ENCODE assay signal across 8 mouse cellular contexts in genomic region chrX:102504644-102505481, GRCm38 (mm10). TPM values are rescaled to one million over a fixed set of nuclear protein-coding genes. Genes with fewer than 3 reads are reported as not detected.
DNase-seq lines count a peak whose midpoint lies in the region; ATAC-seq and TF ChIP-seq lines count a peak whose summit lies in the region.

Gene Hdac8, minus strand, starts transcription at chrX:102505359.

- no peaks in the 10 kb centered on the region for H3K4me1 ChIP-seq in embryonic facial prominence, embryonic 14.5 days (ENCODE audit: control insufficient read depth, insufficient read depth, low read length)
- no peaks in the 10 kb centered on the region for H3K4me1 ChIP-seq in limb, embryonic 13.5 days
- H3K4me1 ChIP-seq in midbrain, embryonic 15.5 days = peaks cover 5% of the 10 kb centered on the region; the same call in 1 of the 2 replicates
- no peaks in the 10 kb centered on the region for H3K4me1 ChIP-seq in spleen, adult 2 months (ENCODE audit: control insufficient read depth, insufficient read depth, insufficient read length)

- H3K9ac ChIP-seq in embryonic facial prominence, embryonic 14.5 days (ENCODE audit: low read depth, low read length) = peak within 1 kb of the TSS; percentile 58
- H3K9ac ChIP-seq in limb, embryonic 13.5 days = peak within 1 kb of the TSS; percentile 59
- peak within 1 kb of the TSS; percentile 43 for H3K9ac ChIP-seq in midbrain, embryonic 15.5 days

- no peak for TF ChIP-seq CTCF in spleen, adult 2 months (IDR thresholded peaks at IDR 0.05; ENCODE audit: extremely low read depth, insufficient read depth, insufficient read length, insufficient replicate concordance)

- H3K9me3 ChIP-seq in embryonic facial prominence, embryonic 14.5 days (ENCODE audit: control insufficient read depth, low read length) = no peaks in the 10 kb centered on the region
- no peaks in the 10 kb centered on the region for H3K9me3 ChIP-seq in limb, embryonic 13.5 days
- H3K9me3 ChIP-seq in midbrain, embryonic 15.5 days = no peaks in the 10 kb centered on the region

- WGBS in embryonic facial prominence, embryonic 14.5 days = 21% methylated on average over 25 of the region's 27 CpGs
- 14% methylated on average over 27 of the region's 27 CpGs for WGBS in limb, embryonic 13.5 days
- 21% methylated on average over 27 of the region's 27 CpGs for WGBS in midbrain, embryonic 15.5 days
- WGBS in spleen, adult 2 months = 18% methylated on average over 27 of the region's 27 CpGs

- peaks cover 10% of the 10 kb centered on the region; the same call in 1 of the 2 replicates for H3K27me3 ChIP-seq in embryonic facial prominence, embryonic 14.5 days (replicated peaks; ENCODE audit: control insufficient read depth, insufficient read depth, low read length)
- peaks cover 25% of the 10 kb centered on the region for H3K27me3 ChIP-seq in limb, embryonic 13.5 days
- peaks cover 3% of the 10 kb centered on the region; the same call in 1 of the 2 replicates for H3K27me3 ChIP-seq in midbrain, embryonic 15.5 days (replicated peaks)
- H3K27me3 ChIP-seq in spleen, adult 2 months (ENCODE audit: control insufficient read depth, insufficient read depth, low read length) = no peaks in the 10 kb centered on the region

- peak; percentile 81 for DNase-seq in A20 (ENCODE audit: low read depth, low spot score)
- DNase-seq in adrenal gland, postnatal 4 days (ENCODE audit: low spot score in 2 of 2) = peak in 1 of 2 experiments; percentile 7
- DNase-seq in embryonic facial prominence, embryonic 14.5 days (ENCODE audit: low spot score) = peak; percentile 68
- peak; percentile 40 to 55 for DNase-seq in heart, adult 9 months (ENCODE audit: low spot score in 2 of 2)
- DNase-seq in kidney, adult 9 months = peak; percentile 53
- peak; percentile 12 to 47 for DNase-seq in spleen, adult 2 months (ENCODE audit: low read depth in 1 of 2, low spot score in 2 of 2)

- H3K36me3 ChIP-seq in embryonic facial prominence, embryonic 14.5 days (ENCODE audit: control insufficient read depth, insufficient read depth, low read length) = no peaks in the 10 kb centered on the region
- H3K36me3 ChIP-seq in limb, embryonic 13.5 days = no peaks in the 10 kb centered on the region
- no peaks in the 10 kb centered on the region for H3K36me3 ChIP-seq in midbrain, embryonic 15.5 days (replicated peaks)
- no peaks in the 10 kb centered on the region for H3K36me3 ChIP-seq in spleen, adult 2 months (ENCODE audit: control insufficient read depth, insufficient read depth, low read length)

- peak within 1 kb of the TSS; percentile 47 for H3K4me3 ChIP-seq in embryonic facial prominence, embryonic 14.5 days (ENCODE audit: low read depth, low read length)
- H3K4me3 ChIP-seq in limb, embryonic 13.5 days = peak within 1 kb of the TSS; percentile 52
- peak within 1 kb of the TSS; percentile 52 for H3K4me3 ChIP-seq in midbrain, embryonic 15.5 days
- peak within 1 kb of the TSS; percentile 81 for H3K4me3 ChIP-seq in spleen, adult 2 months (ENCODE audit: extremely low read depth, insufficient read depth, insufficient read length)

- no peak for TF ChIP-seq POLR2A in spleen, adult 2 months (IDR thresholded peaks at IDR 0.05; ENCODE audit: low read depth, low read length)

- H3K27ac ChIP-seq in embryonic facial prominence, embryonic 14.5 days (replicated peaks; ENCODE audit: low read depth, low read length) = 0 out of 2 replicates have a peak within 1 kb of the TSS, but pooled peaks have one; percentile 31
- peak within 1 kb of the TSS; percentile 48; the same call in 1 of the 2 replicates for H3K27ac ChIP-seq in limb, embryonic 13.5 days
- H3K27ac ChIP-seq in midbrain, embryonic 15.5 days = peak within 1 kb of the TSS; percentile 70
- peak within 1 kb of the TSS; percentile 66 for H3K27ac ChIP-seq in spleen, adult 2 months (ENCODE audit: insufficient read depth, low read length)

- H3K4me2 ChIP-seq in embryonic facial prominence, embryonic 14.5 days (ENCODE audit: low read depth, low read length) = peak within 1 kb of the TSS; percentile 57
- H3K4me2 ChIP-seq in limb, embryonic 13.5 days (replicated peaks) = peak within 1 kb of the TSS; percentile 64
- H3K4me2 ChIP-seq in midbrain, embryonic 15.5 days = peak within 1 kb of the TSS; percentile 59

- peak; percentile 89 for ATAC-seq in embryonic facial prominence, embryonic 14.5 days (ENCODE audit: low read depth)
- peak; percentile 90 for ATAC-seq in limb, embryonic 13.5 days (ENCODE audit: low FRiP score, low read depth)
- peak; percentile 92 for ATAC-seq in midbrain, embryonic 15.5 days (replicated peaks)

RNA-seq across cellular contexts. Expression of gene Hdac8, which starts in this region (rescaled TPM):
- total RNA-seq in adrenal gland, postnatal 4 days (2021) = 10 to 100 TPM; 10.8 to 11.0 TPM
- polyA plus RNA-seq in embryonic facial prominence, embryonic 14.5 days (2014; fragmentation: Nextera tagmentation; extraction: Ambion mirVana) = 3.0 and 4.2 TPM in 2 replicates
- 19.3 and 21.1 TPM in 2 replicates for polyA plus RNA-seq in limb, embryonic 13.5 days (2015; fragmentation: Nextera tagmentation; extraction: Ambion mirVana)
- 7.8 and 9.3 TPM in 2 replicates for polyA plus RNA-seq in midbrain, embryonic 15.5 days (2015; fragmentation: Nextera tagmentation; extraction: Ambion mirVana)
- 2.3 and 2.6 TPM in 2 replicates for polyA plus RNA-seq in spleen, adult 2 months (2012; rRNA removed)
